Mouse (Mus musculus) CH12.LX (cell line): ENCODE results near the gene Fn3k.

Experiments
- CTCF ChIP-seq, 2 experiments: IDR thresholded peaks in 1 of 2; conservative IDR thresholded peaks in 1 of 2; 2 replicates each; pipeline ENCODE4 v1.5.1; 2011 to 2012; ENCODE audit warnings: low read depth in 2 of 2, low read length in 2 of 2, improper control_type of control experiment in 1 of 2, inconsistent platforms in 1 of 2, mild to moderate bottlenecking in 1 of 2, moderate library complexity in 1 of 2
- EP300 ChIP-seq: IDR thresholded peaks from 2 replicates; pipeline ENCODE4 v1.6.1; 2011; ENCODE audit warnings: low read length, improper control_type of control experiment
- MAZ ChIP-seq: IDR thresholded peaks from 2 replicates; pipeline ENCODE4 v1.6.1; 2012; ENCODE audit warnings: low read depth, mild to moderate bottlenecking, inconsistent platforms, low read length, improper control_type of control experiment, moderate library complexity
- POLR2A ChIP-seq: IDR thresholded peaks from 2 replicates; pipeline ENCODE4 v1.6.1; 2011; ENCODE audit warnings: low read depth, mild to moderate bottlenecking, improper control_type of control experiment, low read length
- RCOR1 ChIP-seq: conservative IDR thresholded peaks from 2 replicates; pipeline ENCODE4 v1.6.1; 2012; ENCODE audit warnings: low read depth, mild to moderate bottlenecking, inconsistent platforms, low read length, improper control_type of control experiment
- TCF12 ChIP-seq: IDR thresholded peaks from 2 replicates; pipeline ENCODE4 v1.6.1; 2014; ENCODE audit warnings: low read depth, mild to moderate bottlenecking, inconsistent platforms, low read length, improper control_type of control experiment
- UBTF ChIP-seq: IDR thresholded peaks from 2 replicates; pipeline ENCODE4 v1.6.1; 2012; ENCODE audit warnings: low read depth, mild to moderate bottlenecking, inconsistent platforms, low read length, improper control_type of control experiment, moderate library complexity
- ZMIZ1 ChIP-seq: IDR thresholded peaks from 2 replicates; pipeline ENCODE4 v1.6.1; 2012; ENCODE audit warnings: low read depth, mild to moderate bottlenecking, inconsistent platforms, low read length, improper control_type of control experiment

GRCm38 (mm10) chr11:121418932-121419331, 15.8 kb upstream of the Fn3k start:
- TF ChIP-seq CTCF (conservative IDR thresholded peaks at IDR 0.05 in 1 of 2, IDR thresholded peaks at IDR 0.05 in 1 of 2; ENCODE audit: low read depth in 2 of 2, low read length in 2 of 2) (no peak), MAZ (no peak), TCF12 (no peak), EP300 (no peak), ZMIZ1 (no peak), UBTF (no peak), RCOR1 (no peak), POLR2A (no peak)
